Mouse (Mus musculus) midbrain, postnatal 0 days (tissue): ENCODE measurements around the gene Ldha. TPM values are rescaled to one million over a fixed set of nuclear protein-coding genes. Genes with fewer than 3 reads are reported as not detected.
"Not testable (repeated sequence)": the region's sequence is repeated elsewhere in the genome, so short reads cannot be mapped to it uniquely, and the experiment has no call there.

Experiments
- ATAC-seq: fragments of 200-750 bp; cut with Nextera tagmentation; 2 replicates; pipeline ENCODE4 v1.8.0; 2017; ENCODE audit warnings: moderate number of reproducible peaks, mild to moderate bottlenecking, moderate TSS enrichment, moderate library complexity; ENCODE audit not compliant: low FRiP score
- DNase-seq: peaks from one replicate; pipeline ENCODE4 v3.0.0-alpha.2; 2015; ENCODE audit warnings: low spot score
- H3K27ac ChIP-seq: fragments of 300-500 bp; sonication (generic); 2 replicates; pipeline ENCODE4 v1.5.1; 2014; ENCODE audit warnings: low read depth, mild to moderate bottlenecking, low read length, mixed read lengths
- H3K27me3 ChIP-seq: fragments of 300-500 bp; sonication (generic); 2 replicates; pipeline ENCODE4 v1.6.1; 2014; ENCODE audit warnings: low read length, control low read depth, mixed read lengths; ENCODE audit not compliant: insufficient read depth
- H3K36me3 ChIP-seq: fragments of 300-500 bp; sonication (generic); 2 replicates; pipeline ENCODE4 v1.6.1; 2014; ENCODE audit warnings: low read length, control low read depth, mixed read lengths; ENCODE audit not compliant: insufficient read depth
- H3K4me1 ChIP-seq: fragments of 300-500 bp; sonication (generic); 2 replicates; pipeline ENCODE4 v1.6.1; 2014; ENCODE audit warnings: mild to moderate bottlenecking, control low read depth, antibody characterized with exemption, low read length, mixed read lengths; ENCODE audit not compliant: insufficient read depth
- H3K4me2 ChIP-seq: fragments of 300-500 bp; sonication (generic); 2 replicates; pipeline ENCODE4 v1.6.1; 2014; ENCODE audit warnings: low read depth, mild to moderate bottlenecking, low read length, mixed read lengths; ENCODE audit not compliant: poor library complexity, severe bottlenecking
- H3K4me3 ChIP-seq: fragments of 300-500 bp; sonication (generic); 2 replicates; pipeline ENCODE4 v1.5.1; 2014; ENCODE audit warnings: low read depth, mild to moderate bottlenecking, low read length, moderate library complexity
- H3K9ac ChIP-seq: fragments of 300-500 bp; sonication (generic); replicated peaks from 2 replicates; pipeline ENCODE4 v1.6.1; 2014; ENCODE audit warnings: mild to moderate bottlenecking, low read length, moderate library complexity, mixed read lengths; ENCODE audit not compliant: poor library complexity, severe bottlenecking
- H3K9me3 ChIP-seq: fragments of 300-500 bp; sonication (generic); 2 replicates; pipeline ENCODE4 v1.6.1; 2016; ENCODE audit warnings: low read length, control low read depth
- CTCF ChIP-seq: IDR thresholded peaks from 2 replicates; pipeline ENCODE4 v1.5.1; 2016; ENCODE audit warnings: antibody characterized with exemption, mild to moderate bottlenecking
- WGBS: fragments of 180-500 bp; shearing (Covaris S2); extraction: QIAGEN DNeasy Blood & Tissue Kit; methylation state at CpG from one replicate; pipeline ENCODE4 v1.1.7; 2014; 5-methylcytosine and 5-hydroxymethylcytosine counted together
- polyA plus RNA-seq: library from polyadenylated mRNA; unstranded; fragments of >200 nt; fragmentation: Nextera tagmentation; extraction: Ambion mirVana; gene quantifications from 2 replicates; pipeline ENCODE4 v1.2.1, GENCODE M21; 2015
- total RNA-seq: library from RNA; depleted of rRNA; stranded (reverse); fragments of >200 nt; gene quantifications from 2 replicates; pipeline ENCODE4 v1.2.3, GENCODE M21; 2014

Gene Ldha
- total and polyA plus RNA-seq, 2 experiments from 2014 or later, result 345 to 604 TPM

- 97% methylated on average over 6 of the region's 6 CpGs for WGBS
- no peak for TF ChIP-seq CTCF
- ATAC-seq (no peak), DNase-seq (no peak)
- Histone ChIP-seq H3K4me1 (no peaks in the 10 kb centered on the region), H3K9ac (no peak overlapping the region), H3K9me3 (no peaks in the 10 kb centered on the region), H3K27me3 (no peaks in the 10 kb centered on the region), H3K36me3 (peaks cover 50% of the 10 kb centered on the region), H3K27ac (no peak overlapping the region), H3K4me3 (no peak overlapping the region), H3K4me2 (no peak overlapping the region)
Observed at GRCm38 (mm10) chr7:46810325-46810724, 30.9 kb upstream of the Ldha start.

- Histone ChIP-seq H3K27ac (no peak overlapping the region), H3K36me3 (peaks cover 52% of the 10 kb centered on the region), H3K4me1 (no peaks in the 10 kb centered on the region), H3K27me3 (no peaks in the 10 kb centered on the region), H3K9me3 (no peaks in the 10 kb centered on the region), H3K9ac (no peak overlapping the region), H3K4me2 (no peak overlapping the region), H3K4me3 (no peak overlapping the region)
- WGBS, result 94% methylated on average over 4 of the region's 4 CpGs
- ATAC-seq (no peak), DNase-seq (no peak)
- no peak for TF ChIP-seq CTCF
Observed at GRCm38 (mm10) chr7:46814012-46814411, 27.3 kb upstream of the Ldha start.

GRCm38 (mm10) chr7:46820876-46821632 lies 20.2 kb upstream of the Ldha start:
- WGBS, result 91% methylated on average over 15 of the region's 15 CpGs
- not testable (repeated sequence) for H3K4me2 ChIP-seq, H3K27me3 ChIP-seq, H3K9me3 ChIP-seq, H3K4me3 ChIP-seq, H3K4me1 ChIP-seq, H3K9ac ChIP-seq, H3K27ac ChIP-seq, DNase-seq, ATAC-seq
- H3K36me3 ChIP-seq, result peaks cover 44% of the 10 kb centered on the region

- H3K4me2 ChIP-seq, result no peak overlapping the region
- WGBS, result 78% methylated on average over 20 of the region's 20 CpGs
- no peak overlapping the region for H3K27ac ChIP-seq
- no peak for ATAC-seq
- no peak overlapping the region for H3K9ac ChIP-seq
- no peak overlapping the region for H3K4me3 ChIP-seq
- no peak for DNase-seq
- H3K9me3 ChIP-seq, result no peaks in the 10 kb centered on the region
- no peak for TF ChIP-seq CTCF
- H3K4me1 ChIP-seq, result no peaks in the 10 kb centered on the region
- no peaks in the 10 kb centered on the region for H3K27me3 ChIP-seq
- peaks cover 14% of the 10 kb centered on the region for H3K36me3 ChIP-seq
Observed at GRCm38 (mm10) chr7:46827046-46827802, 14.1 kb upstream of the Ldha start.

- H3K27ac ChIP-seq, result no peak overlapping the region
- no peaks in the 10 kb centered on the region for H3K27me3 ChIP-seq
- no peaks in the 10 kb centered on the region for H3K4me1 ChIP-seq
- no peaks in the 10 kb centered on the region for H3K9me3 ChIP-seq
- DNase-seq (no peak), ATAC-seq (no peak)
- no peak overlapping the region for H3K4me3 ChIP-seq
- no peak for TF ChIP-seq CTCF
- WGBS, result 89% methylated on average over 2 of the region's 2 CpGs
- no peak overlapping the region for H3K9ac ChIP-seq
- peaks cover 8% of the 10 kb centered on the region for H3K36me3 ChIP-seq
- no peak overlapping the region for H3K4me2 ChIP-seq
Observed at GRCm38 (mm10) chr7:46827803-46828184, 13.5 kb upstream of the Ldha start.

- Histone ChIP-seq H3K27ac (no peak overlapping the region), H3K9me3 (no peaks in the 10 kb centered on the region), H3K4me2 (no peak overlapping the region), H3K4me1 (no peaks in the 10 kb centered on the region), H3K4me3 (no peak overlapping the region), H3K9ac (no peak overlapping the region), H3K27me3 (no peaks in the 10 kb centered on the region), H3K36me3 (no peaks in the 10 kb centered on the region)
- DNase-seq (no peak), ATAC-seq (no peak)
- no peak for TF ChIP-seq CTCF
- WGBS, result 91% methylated on average over 12 of the region's 12 CpGs
Observed at GRCm38 (mm10) chr7:46829911-46830310, 11.4 kb upstream of the Ldha start.
